8 mouse cellular contexts compared by ENCODE assay signal in the genomic region with DNA sequence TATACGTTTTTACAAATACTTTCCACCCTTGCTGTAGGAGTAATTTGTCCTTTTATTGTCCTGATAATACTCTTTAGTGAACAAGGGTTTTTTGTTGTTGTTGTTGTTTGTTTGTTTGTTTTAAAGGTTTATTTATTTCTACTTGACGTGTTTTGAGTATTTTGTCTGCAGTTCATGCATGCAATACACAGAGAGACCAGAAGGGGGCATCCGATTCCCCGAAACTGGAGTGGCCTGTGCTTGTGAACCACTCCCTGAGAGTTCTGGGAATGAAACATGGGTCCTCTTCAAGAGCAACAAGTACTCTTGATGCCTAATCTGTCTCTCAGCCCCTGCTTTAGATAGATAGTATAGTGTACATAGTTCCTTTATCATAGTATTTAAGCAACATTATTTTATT. TPM values are rescaled to one million over a fixed set of nuclear protein-coding genes. Genes with fewer than 3 reads are reported as not detected.
DNase-seq lines count a peak whose midpoint lies in the region; ATAC-seq and TF ChIP-seq lines count a peak whose summit lies in the region.

No protein-coding gene starts in this region.

- H3K9me3 ChIP-seq in embryonic facial prominence, embryonic 13.5 days = no peaks in the 10 kb centered on the region
- H3K9me3 ChIP-seq in hindbrain, embryonic 10.5 days = no peaks in the 10 kb centered on the region
- no peaks in the 10 kb centered on the region for H3K9me3 ChIP-seq in midbrain, postnatal 0 days (ENCODE audit: low read length)

- H3K36me3 ChIP-seq in embryonic facial prominence, embryonic 13.5 days = peaks cover 15% of the 10 kb centered on the region
- H3K36me3 ChIP-seq in hindbrain, embryonic 10.5 days = peaks cover 17% of the 10 kb centered on the region
- H3K36me3 ChIP-seq in midbrain, postnatal 0 days (ENCODE audit: insufficient read depth, low read length) = peaks cover 5% of the 10 kb centered on the region; the same call in 1 of the 2 replicates

- H3K27ac ChIP-seq in layer of hippocampus, adult 2 months = peak overlapping the region; percentile 94
- H3K27ac ChIP-seq in embryonic facial prominence, embryonic 13.5 days = no peak overlapping the region
- H3K27ac ChIP-seq in hindbrain, embryonic 10.5 days = 0 out of 2 replicates have a peak overlapping the region, but pooled peaks have one; percentile 95
- no peak overlapping the region for H3K27ac ChIP-seq in midbrain, postnatal 0 days (ENCODE audit: low read depth, low read length)

- H3K27me3 ChIP-seq in embryonic facial prominence, embryonic 13.5 days = no peaks in the 10 kb centered on the region
- no peaks in the 10 kb centered on the region for H3K27me3 ChIP-seq in hindbrain, embryonic 10.5 days (ENCODE audit: insufficient read depth, poor library complexity, severe bottlenecking)
- H3K27me3 ChIP-seq in midbrain, postnatal 0 days (ENCODE audit: insufficient read depth, low read length) = no peaks in the 10 kb centered on the region

- peak overlapping the region; percentile 94; the same call in 1 of the 2 replicates for H3K4me3 ChIP-seq in layer of hippocampus, adult 2 months
- H3K4me3 ChIP-seq in embryonic facial prominence, embryonic 13.5 days = peak overlapping the region; percentile 70
- H3K4me3 ChIP-seq in hindbrain, embryonic 10.5 days = peak overlapping the region; percentile 59
- H3K4me3 ChIP-seq in midbrain, postnatal 0 days (ENCODE audit: low read depth, low read length) = no peak overlapping the region

- ATAC-seq in embryonic facial prominence, embryonic 13.5 days (ENCODE audit: insufficient number of reproducible peaks, insufficient read depth, low FRiP score, low TSS enrichment, low read depth) = no peak
- no peak for ATAC-seq in midbrain, postnatal 0 days (ENCODE audit: low FRiP score)

- H3K9ac ChIP-seq in embryonic facial prominence, embryonic 13.5 days = no peak overlapping the region
- no peak overlapping the region for H3K9ac ChIP-seq in midbrain, postnatal 0 days (replicated peaks; ENCODE audit: low read length, poor library complexity, severe bottlenecking)

- H3K4me1 ChIP-seq in embryonic facial prominence, embryonic 13.5 days = 0 out of 2 replicates have a peak, but pooled peaks cover 3% of the 10 kb centered on the region
- peaks cover 13% of the 10 kb centered on the region for H3K4me1 ChIP-seq in hindbrain, embryonic 10.5 days (replicated peaks)
- H3K4me1 ChIP-seq in midbrain, postnatal 0 days (ENCODE audit: insufficient read depth, low read length) = no peaks in the 10 kb centered on the region

- 22% methylated on average over 4 of the region's 4 CpGs for WGBS in embryonic facial prominence, embryonic 13.5 days
- 22% methylated on average over 4 of the region's 4 CpGs for WGBS in hindbrain, embryonic 10.5 days
- 24% methylated on average over 4 of the region's 4 CpGs for WGBS in midbrain, postnatal 0 days

- H3K4me2 ChIP-seq in embryonic facial prominence, embryonic 13.5 days = peak overlapping the region; percentile 63
- peak overlapping the region; percentile 54; the same call in 1 of the 2 replicates for H3K4me2 ChIP-seq in midbrain, postnatal 0 days (ENCODE audit: low read depth, low read length, poor library complexity, severe bottlenecking)

- peak; percentile 77 for TF ChIP-seq CTCF in layer of hippocampus, adult 2 months (conservative IDR thresholded peaks at IDR 0.05)
- TF ChIP-seq CTCF in midbrain, postnatal 0 days (IDR thresholded peaks at IDR 0.05) = peak; percentile 73

- DNase-seq in layer of hippocampus, adult 2 months (ENCODE audit: low spot score in 2 of 2) = peak in 1 of 2 experiments; percentile 21
- no peak for DNase-seq in layer of hippocampus, adult 9-10 months (ENCODE audit: low spot score)
- DNase-seq in adrenal gland, adult 2 months = peak; percentile 43
- peak; percentile 50 for DNase-seq in hindbrain, embryonic 10.5 days (ENCODE audit: low spot score)
- DNase-seq in liver = peak; percentile 76
- peak; percentile 55 for DNase-seq in midbrain, postnatal 0 days (ENCODE audit: low spot score)
- peak; percentile 48 for DNase-seq in yolk sac, embryonic 10.5 days (ENCODE audit: low spot score)

RNA-seq across cellular contexts. Expression of gene Zfp74, which starts 0.8 kb away (rescaled TPM):
- 10 to 100 TPM; 17.0 to 17.5 TPM for total RNA-seq in layer of hippocampus, adult 2 months (2021)
- 10 to 100 TPM in 1 of 2 experiments, 1 to 10 TPM in 1; 9.6 to 10.3 TPM for total RNA-seq in adrenal gland, adult 2 months (2021)
- 21.1 and 24.4 TPM in 2 replicates for polyA plus RNA-seq in adrenal gland, adult 2 months (2012; rRNA removed)
- polyA plus RNA-seq in embryonic facial prominence, embryonic 13.5 days (2015; fragmentation: Nextera tagmentation; extraction: Ambion mirVana) = 14.9 and 16.0 TPM in 2 replicates
- polyA plus RNA-seq in hindbrain, embryonic 10.5 days (2016; fragmentation: Nextera tagmentation; extraction: Ambion mirVana) = 10.1 and 12.1 TPM in 2 replicates
- 12.8 and 13.3 TPM in 2 replicates for total RNA-seq in midbrain, postnatal 0 days (2014; rRNA removed)
- polyA plus RNA-seq in midbrain, postnatal 0 days (2015; fragmentation: Nextera tagmentation; extraction: Ambion mirVana) = 15.9 and 17.1 TPM in 2 replicates

RNA-seq across cellular contexts. Expression of gene Zfp568, which starts 29.0 kb away (rescaled TPM):
- 1 to 10 TPM; 3.1 to 3.6 TPM for total RNA-seq in layer of hippocampus, adult 2 months (2021)
- 1 to 10 TPM; 5.2 to 7.1 TPM for total RNA-seq in adrenal gland, adult 2 months (2021)
- 1.1 and 1.6 TPM in 2 replicates for polyA plus RNA-seq in adrenal gland, adult 2 months (2012; rRNA removed)
- 13.3 and 17.5 TPM in 2 replicates for polyA plus RNA-seq in embryonic facial prominence, embryonic 13.5 days (2015; fragmentation: Nextera tagmentation; extraction: Ambion mirVana)
- 18.0 and 27.0 TPM in 2 replicates for polyA plus RNA-seq in hindbrain, embryonic 10.5 days (2016; fragmentation: Nextera tagmentation; extraction: Ambion mirVana)
- total RNA-seq in midbrain, postnatal 0 days (2014; rRNA removed) = 8.2 and 12.6 TPM in 2 replicates
- polyA plus RNA-seq in midbrain, postnatal 0 days (2015; fragmentation: Nextera tagmentation; extraction: Ambion mirVana) = 2.0 and 2.5 TPM in 2 replicates

RNA-seq across cellular contexts. Expression of gene Zfp383, which starts 46.7 kb away (rescaled TPM):
- 1 to 10 TPM; 8.4 to 9.1 TPM for total RNA-seq in layer of hippocampus, adult 2 months (2021)
- 1 to 10 TPM; 4.0 to 7.8 TPM for total RNA-seq in adrenal gland, adult 2 months (2021)
- 0.26 and 0.39 TPM in 2 replicates for polyA plus RNA-seq in adrenal gland, adult 2 months (2012; rRNA removed)
- polyA plus RNA-seq in embryonic facial prominence, embryonic 13.5 days (2015; fragmentation: Nextera tagmentation; extraction: Ambion mirVana) = 6.0 and 8.2 TPM in 2 replicates
- polyA plus RNA-seq in hindbrain, embryonic 10.5 days (2016; fragmentation: Nextera tagmentation; extraction: Ambion mirVana) = 4.8 and 4.9 TPM in 2 replicates
- 6.6 and 7.9 TPM in 2 replicates for total RNA-seq in midbrain, postnatal 0 days (2014; rRNA removed)
- polyA plus RNA-seq in midbrain, postnatal 0 days (2015; fragmentation: Nextera tagmentation; extraction: Ambion mirVana) = 5.4 and 5.8 TPM in 2 replicates

RNA-seq across cellular contexts. Expression of gene Zfp27, which starts 48.4 kb away (rescaled TPM):
- 10 to 100 TPM; 20.5 to 22.2 TPM for total RNA-seq in layer of hippocampus, adult 2 months (2021)
- 10 to 100 TPM in 1 of 2 experiments, 1 to 10 TPM in 1; 9.7 to 11.1 TPM for total RNA-seq in adrenal gland, adult 2 months (2021)
- polyA plus RNA-seq in adrenal gland, adult 2 months (2012; rRNA removed) = 0.90 and 0.91 TPM in 2 replicates
- 12.5 and 13.8 TPM in 2 replicates for polyA plus RNA-seq in embryonic facial prominence, embryonic 13.5 days (2015; fragmentation: Nextera tagmentation; extraction: Ambion mirVana)
- polyA plus RNA-seq in hindbrain, embryonic 10.5 days (2016; fragmentation: Nextera tagmentation; extraction: Ambion mirVana) = 8.5 and 12.2 TPM in 2 replicates
- total RNA-seq in midbrain, postnatal 0 days (2014; rRNA removed) = 15.7 and 18.0 TPM in 2 replicates
- polyA plus RNA-seq in midbrain, postnatal 0 days (2015; fragmentation: Nextera tagmentation; extraction: Ambion mirVana) = 7.9 and 8.5 TPM in 2 replicates

Comparison
In these comparisons a context has a peak if more than half of its experiments do, and no peak if none do; other contexts are left out.
1. H3K27ac ChIP-seq: peak in layer of hippocampus, adult 2 months (single experiment) and hindbrain, embryonic 10.5 days (single experiment); none in embryonic facial prominence, embryonic 13.5 days (single experiment) and midbrain, postnatal 0 days (single experiment).